8 mouse cellular contexts compared by ENCODE assay signal in the genomic region with DNA sequence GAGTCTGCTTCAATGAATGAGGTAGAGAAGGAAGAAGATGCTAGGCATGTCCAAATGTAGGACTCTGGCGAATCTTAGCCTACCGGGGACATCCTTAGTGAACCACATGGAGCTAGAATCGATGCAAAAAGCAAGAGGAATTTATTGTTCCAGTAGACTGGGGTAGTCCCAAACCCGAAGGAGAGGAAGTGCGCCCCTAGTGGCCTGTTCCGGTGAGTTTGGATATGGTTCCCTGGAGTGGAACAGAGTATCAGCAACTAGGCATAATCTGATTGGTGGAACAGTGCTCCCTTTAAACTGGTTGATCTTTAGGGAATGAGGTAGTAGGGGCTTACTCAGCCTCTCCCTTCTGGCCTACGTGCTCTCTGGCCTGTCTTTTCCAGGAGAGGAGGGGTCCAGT.
DNase-seq lines count a peak whose midpoint lies in the region; TF ChIP-seq lines count a peak whose summit lies in the region.

No protein-coding gene starts in this region.

- no peak overlapping the region for H3K27ac ChIP-seq in layer of hippocampus, adult 2 months

- DNase-seq in cerebellum, adult 18-20 months, result peak; percentile 12 to 13
- DNase-seq in cerebellum, adult 9-11 months, result no peak
- peak in 1 of 2 experiments; percentile 21 for DNase-seq in layer of hippocampus, adult 2 months (ENCODE audit: low spot score in 2 of 2)
- no peak for DNase-seq in layer of hippocampus, adult 8-10 months (ENCODE audit: low spot score in 2 of 2)
- DNase-seq in NIH3T3 (ENCODE audit: low read depth), result peak; percentile 37
- DNase-seq in kidney, postnatal 25 days, result peak; percentile 36 to 38
- DNase-seq in frontal cortex, postnatal 14 days (ENCODE audit: low spot score in 2 of 2), result no peak
- no peak for DNase-seq in urinary bladder, adult 18-20 months (ENCODE audit: low spot score in 2 of 2)

- TF ChIP-seq CTCF in layer of hippocampus, adult 2 months (conservative IDR thresholded peaks at IDR 0.05), result peak; percentile 68

- no peak overlapping the region for H3K4me3 ChIP-seq in layer of hippocampus, adult 2 months

Comparison
In these comparisons a context has a peak if more than half of its experiments do, and no peak if none do; other contexts are left out.
1. DNase-seq: peak in cerebellum, adult 18-20 months (2 of 2), NIH3T3 (single experiment) and kidney, postnatal 25 days (2 of 2); none in cerebellum, adult 9-11 months (single experiment), layer of hippocampus, adult 8-10 months (0 of 2), frontal cortex, postnatal 14 days (0 of 2) and urinary bladder, adult 18-20 months (0 of 2).